Mouse (Mus musculus) embryo, embryonic 10 days (tissue): ENCODE measurements around the gene Naa38.
"Not testable (repeated sequence)": the region's sequence is repeated elsewhere in the genome, so short reads cannot be mapped to it uniquely, and the experiment has no call there.

Experiments
- DNase-seq: peaks from one replicate; pipeline ENCODE4 v3.0.0-alpha.2; 2015; ENCODE audit warnings: low spot score

Gene Naa38

DNA sequence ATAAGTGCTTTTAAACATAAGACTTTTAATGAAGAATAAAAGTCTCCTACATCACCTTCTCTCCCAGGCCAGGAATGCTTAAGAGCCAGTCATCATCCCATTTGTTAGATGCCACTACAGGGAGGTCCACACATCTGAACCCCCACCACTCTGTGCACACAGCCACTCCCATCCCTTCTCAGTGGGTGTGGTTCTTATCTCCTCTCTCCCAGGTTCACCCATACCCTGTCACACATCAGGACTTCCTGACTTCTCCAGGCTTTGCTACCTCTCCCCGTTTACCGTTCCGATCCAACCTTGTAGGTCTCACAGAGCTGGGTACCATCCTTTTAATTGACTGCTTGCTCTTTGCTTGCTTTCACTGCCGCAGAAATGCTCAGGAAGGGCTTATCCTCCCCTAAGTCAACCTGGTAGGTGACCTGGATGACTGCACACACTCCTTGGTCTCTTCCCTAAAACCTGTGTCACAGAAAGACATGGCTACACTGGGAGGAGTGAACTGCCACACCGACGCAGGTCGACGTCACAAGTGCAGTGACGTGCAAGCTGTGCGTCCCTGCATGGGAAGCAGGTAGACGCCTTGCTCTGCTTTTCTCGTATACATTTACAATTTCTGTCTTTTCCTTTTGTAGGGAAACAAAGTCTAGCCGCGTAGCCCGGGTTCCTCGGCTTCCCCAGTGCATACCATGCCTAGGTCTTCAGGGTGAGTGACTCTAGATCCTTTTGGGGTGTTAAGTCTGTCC, 21.9 kb upstream of the Naa38 start:
- no peak for DNase-seq

DNA sequence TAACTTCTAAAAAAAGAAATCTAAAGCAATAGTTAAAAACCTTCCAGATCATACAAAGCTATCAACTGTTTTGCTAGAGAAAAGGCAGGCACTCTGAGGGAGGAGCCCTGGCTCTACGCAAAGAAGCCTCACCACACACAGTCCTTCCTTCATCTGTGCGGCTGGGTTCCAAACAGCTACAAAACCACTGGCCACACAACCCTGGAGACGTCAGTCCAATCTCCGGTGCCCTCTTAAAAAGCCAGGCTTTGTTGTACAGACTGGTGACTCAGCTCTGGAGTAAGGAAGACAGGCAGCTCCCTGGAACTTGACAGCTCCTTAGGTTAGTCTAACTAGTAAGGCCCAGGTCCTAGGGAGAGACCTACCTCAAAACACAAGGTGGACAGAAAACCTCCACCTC, 19.6 kb upstream of the Naa38 start:
- DNase-seq = no peak

DNA sequence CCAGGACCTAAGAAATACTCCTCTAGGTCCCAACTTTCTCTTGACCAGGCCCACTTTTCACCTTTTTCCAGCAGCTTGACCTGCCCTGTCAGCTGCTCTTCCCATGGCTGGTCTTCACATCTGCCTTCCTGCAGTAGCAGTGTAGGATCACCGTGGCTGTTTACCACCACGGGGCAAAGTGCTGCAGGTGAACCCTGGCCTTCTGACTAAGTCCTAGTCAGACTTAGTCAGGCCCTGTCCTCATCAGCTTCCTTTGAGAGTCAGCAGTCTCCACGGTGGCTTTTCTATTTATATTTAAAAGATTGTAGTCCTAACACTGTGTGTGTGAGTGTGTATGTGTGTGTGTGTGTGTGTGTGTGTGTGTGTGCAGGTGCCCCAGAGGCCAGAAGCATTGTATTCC, 17.5 kb upstream of the Naa38 start:
- DNase-seq = no peak

DNA sequence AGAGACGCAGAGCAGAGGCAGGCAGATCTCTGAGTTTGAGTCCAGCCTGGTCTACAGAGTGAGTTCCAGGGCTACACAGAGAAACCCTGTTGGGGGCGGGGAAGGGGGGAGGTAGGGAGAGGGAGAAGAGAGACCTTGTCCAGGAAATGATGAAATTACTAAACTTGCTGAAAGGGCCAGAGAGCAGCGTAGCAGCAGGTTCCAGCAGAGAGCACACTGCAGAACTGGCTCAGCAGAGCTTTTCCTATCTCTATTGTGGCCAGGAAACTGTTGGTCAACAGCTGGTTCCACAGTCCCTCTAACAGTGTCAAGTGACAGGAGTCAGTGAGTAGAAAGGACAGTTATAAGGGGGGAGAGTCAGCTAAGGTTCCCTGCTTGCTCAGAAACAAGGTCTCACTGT, 15.7 kb upstream of the Naa38 start:
- no peak for DNase-seq

DNA sequence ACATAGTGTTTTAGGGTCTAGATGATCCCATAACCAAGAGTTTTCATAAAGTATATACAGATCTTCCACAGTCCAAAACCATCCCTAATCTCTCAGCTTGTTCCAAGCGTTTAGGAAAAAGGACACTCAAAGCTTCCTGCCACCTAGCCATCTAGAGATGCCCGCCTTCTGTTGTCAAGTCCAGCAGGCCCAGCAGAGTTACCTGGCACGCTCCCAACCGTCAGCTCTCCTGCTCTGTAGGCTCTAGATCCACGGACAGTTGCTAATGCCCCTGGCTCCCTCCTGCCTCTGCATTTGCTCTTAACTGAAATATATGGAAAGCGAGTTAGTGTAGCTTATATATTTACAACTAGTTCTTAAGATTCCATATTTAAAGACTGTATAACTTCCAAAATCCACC, 13.9 kb upstream of the Naa38 start:
- no peak for DNase-seq

DNA sequence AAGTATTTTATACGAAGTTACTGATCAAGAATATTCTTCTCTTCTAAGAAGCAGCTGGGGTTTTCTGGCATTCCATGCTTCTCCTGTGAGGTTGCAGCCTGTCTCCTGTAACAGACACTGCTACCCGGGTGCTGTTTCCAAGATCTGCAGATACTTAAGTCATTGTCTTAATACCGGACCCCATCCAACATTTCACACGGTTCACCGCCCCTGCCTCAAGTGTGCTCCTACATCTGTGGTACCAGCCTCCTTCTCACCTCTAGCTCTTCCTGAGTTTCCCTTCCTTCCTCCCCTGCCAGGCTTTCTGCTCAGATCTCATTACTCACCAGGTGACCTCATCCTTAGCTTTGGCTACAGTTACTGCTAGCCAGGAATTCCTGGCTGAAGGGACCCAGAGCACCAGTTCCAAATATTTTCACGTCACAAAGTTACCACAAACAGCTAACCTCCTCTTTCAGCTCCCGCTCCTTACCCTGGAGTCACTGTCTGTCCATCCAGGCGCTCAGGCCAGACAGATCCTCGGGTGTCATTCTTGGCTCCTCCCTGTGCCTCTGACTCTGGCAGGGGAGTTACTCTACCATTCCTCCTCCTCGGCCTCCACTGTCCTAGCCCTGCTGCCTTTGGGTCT, 12.7 kb upstream of the Naa38 start:
- DNase-seq = no peak

DNA sequence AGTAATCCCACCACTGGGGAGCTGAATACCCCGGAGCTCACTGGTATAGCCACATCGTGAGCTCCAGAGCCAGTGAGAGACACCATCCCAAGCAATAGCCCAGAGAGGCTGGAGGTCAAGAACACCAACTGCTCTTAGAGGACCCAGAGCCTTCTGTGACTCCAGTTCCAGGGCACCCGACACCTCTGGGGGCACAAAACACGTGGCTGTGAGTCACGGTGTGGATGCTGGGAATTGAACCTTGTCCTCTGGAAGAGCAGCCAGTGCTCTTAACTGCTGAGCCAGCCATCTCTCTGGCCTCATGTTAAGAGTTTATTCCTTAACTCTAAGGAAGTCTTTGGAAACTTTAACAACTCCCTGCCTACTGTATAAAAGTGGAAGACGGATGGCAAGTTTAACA, 10.3 kb upstream of the Naa38 start:
- no peak for DNase-seq

DNA sequence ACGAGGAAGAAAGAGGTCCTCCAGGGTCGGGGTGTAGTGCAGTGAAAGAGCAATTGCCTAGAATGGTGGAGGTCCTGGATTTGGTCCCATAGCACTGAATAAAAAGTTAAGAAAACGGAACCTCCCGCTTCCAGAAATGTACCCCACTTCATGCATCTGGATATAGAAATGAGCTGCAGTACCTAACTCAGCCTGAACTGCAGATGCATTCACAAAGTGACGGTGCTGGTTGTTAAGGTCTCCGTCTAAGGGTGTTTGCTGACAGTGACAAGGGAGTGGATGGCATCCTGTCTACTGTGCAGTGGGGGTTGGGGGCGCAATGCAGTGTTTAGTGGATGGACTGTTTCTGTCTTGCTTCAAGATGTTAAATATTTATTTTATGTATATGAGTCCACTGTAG, 8.5 kb upstream of the Naa38 start:
- no peak for DNase-seq

DNA sequence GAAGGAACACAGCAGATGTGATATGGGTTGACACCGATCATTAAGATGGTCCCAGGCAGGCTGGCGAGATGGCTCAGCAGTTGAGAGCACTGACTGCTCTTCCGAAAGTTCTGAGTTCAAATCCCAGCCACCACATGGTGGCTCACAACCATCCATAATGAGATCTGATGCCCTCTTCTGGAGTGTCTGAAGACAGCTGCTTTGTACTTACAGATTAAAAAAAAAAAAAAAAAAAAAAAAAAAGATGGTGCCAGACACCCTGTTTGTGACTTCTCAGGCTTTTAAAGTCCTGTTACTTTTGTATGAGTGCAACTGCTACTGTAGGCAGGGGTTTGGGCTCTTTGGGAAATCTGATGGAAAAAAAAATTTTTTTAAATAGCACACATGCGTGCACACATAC, 6.6 kb upstream of the Naa38 start:
- no peak for DNase-seq

DNA sequence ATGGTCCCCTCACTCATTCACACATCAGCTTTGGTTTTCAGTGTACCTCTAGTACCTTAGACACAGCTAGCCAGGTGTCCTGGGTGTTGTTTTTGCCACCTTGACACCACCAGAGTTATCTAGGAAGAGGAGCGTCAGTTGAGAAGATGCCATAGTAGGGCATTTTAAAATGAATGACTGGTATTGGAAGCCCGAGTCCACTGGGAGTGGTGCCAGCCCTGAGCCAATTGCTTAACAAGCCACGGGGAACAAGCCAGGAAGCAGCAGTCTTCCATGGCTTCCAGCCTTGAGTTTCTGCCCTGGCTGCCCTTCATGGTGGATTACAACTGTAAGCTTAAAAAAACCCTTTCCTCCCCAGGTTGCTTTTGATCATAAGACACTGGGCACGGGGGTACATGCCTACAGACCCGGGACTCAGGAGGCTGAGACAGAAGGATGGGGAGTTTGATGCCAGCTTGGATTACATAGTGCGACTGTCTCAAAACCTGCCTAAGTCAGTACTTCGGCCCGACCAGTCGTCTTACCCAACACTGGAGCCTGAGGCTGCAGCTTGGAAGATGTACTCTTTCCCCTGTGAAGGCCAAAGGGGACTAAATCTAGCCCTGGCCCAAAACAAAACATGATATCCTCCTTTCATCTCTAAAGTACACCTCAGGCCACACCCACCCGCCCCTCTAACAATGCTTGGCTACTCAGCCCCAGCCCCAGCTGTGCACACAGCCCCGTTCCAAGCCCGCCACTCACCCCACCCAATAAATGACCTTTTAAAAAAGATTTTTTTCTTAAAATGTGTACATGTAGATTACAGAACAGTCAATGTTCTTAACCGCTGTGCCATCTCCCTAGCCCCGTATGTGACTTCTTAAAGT, 5.5 kb upstream of the Naa38 start:
- no peak for DNase-seq

DNA sequence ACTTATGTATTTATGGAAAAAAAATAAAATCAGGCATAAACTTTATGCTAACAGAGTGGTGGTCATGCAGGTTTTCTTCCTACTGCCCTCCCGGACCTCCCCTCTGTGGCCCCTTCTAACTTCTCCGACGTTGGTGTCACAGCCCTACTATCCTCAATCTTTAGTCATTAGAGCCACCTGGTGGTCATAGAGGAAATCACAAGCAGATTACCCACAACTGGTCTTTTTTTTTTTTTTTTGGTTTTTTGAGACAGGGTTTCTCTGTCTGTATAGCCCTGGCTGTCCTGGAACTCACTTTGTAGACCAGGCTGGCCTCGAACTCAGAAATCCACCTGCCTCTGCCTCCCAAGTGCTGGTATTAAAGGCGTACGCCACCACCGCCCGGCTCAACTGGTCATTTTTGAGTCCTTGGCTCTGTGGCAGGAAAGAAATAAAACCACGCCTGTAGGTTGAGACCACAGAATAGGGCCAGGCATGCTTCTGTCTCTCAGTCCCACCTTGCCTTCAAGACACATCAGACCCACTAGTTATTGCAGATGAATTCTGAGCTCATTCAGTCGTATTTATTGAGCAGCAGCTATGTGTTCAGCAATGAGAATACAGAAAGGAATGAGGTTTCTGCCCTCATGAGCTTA, 4.8 kb upstream of the Naa38 start:
- peak; percentile 88 for DNase-seq

DNA sequence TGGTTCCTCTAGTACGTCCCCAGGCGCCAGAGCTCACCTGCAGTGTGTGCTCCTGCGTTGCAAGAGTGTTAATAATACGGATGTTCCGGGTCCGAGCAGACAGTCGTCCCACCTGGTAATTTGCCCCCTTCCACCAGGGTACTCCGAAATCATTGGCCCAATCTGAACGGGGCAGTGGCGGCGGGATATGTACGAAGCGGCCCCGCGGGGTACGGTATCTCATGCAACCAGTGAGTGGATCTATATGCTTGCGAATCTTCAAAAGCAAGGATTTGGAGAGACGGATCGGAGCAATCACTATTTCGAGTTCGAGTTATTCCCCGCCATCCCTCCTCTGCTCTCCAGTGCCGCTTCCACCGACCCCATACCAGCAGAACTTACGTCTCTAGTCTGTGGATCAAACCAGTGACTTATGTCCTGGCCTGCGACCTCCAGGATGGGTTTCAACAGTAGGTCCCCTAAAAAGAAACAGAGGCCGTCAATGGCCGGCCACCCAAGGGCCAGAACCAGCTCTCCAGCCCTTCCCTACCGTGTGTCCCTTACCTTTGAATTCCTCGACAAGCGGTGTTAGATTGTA, 608 bp upstream of the Naa38 start:
- not testable (repeated sequence) for DNase-seq

DNA sequence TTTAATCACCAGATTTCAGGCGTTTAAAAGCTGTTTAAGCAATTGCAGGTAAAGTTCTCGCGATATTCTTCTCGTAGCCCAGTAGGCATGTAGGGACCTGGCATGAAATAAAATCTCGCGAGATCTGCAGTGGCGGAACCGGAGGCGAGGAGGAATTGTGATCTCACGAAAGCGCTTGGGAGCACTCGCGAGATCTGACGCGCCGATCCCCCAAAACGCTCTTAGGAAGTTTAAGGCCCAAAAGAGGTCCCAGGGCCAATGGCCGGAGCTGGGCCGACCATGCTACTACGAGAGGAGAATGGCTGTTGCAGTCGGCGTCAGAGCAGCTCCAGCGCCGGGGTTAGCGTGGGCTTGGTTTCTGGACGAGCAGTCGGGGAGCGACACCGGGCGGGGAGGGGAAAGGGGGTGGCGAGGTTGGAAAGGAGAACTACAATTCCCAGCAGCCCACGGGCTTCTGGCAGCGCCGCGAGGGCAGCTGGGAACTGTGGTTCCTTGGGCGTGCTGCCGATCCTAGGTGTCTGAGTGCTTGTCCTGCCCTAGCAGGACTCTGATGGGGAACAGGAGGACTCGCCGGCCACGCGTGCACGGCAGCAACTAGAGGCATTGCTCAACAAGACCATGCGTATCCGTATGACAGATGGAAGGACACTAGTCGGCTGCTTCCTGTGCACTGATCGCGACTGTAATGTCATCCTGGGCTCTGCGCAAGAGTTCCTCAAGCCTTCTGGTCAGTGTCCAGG, 517 bp downstream of the Naa38 start:
- DNase-seq = peak; percentile 99

DNA sequence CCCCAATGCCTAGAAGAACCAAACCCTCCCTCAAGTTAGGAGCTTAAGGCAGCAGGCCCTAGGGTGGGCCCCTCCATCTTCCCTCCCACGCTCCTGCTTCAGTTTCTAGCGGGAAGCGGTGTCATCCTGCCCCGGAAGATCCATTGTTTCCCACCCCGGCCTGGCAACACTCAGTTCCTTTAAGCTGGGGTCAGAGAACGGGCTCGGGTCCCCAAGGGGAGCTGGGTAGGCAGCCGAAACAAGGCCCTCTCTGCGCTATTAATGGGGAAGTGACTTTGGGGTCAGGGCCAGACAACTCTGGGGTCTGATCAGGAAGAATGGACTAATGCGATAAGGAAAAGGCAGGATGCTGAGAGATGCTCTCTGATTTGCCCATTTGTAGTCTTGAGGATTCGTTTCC, 1.5 kb downstream of the Naa38 start:
- no peak for DNase-seq

DNA sequence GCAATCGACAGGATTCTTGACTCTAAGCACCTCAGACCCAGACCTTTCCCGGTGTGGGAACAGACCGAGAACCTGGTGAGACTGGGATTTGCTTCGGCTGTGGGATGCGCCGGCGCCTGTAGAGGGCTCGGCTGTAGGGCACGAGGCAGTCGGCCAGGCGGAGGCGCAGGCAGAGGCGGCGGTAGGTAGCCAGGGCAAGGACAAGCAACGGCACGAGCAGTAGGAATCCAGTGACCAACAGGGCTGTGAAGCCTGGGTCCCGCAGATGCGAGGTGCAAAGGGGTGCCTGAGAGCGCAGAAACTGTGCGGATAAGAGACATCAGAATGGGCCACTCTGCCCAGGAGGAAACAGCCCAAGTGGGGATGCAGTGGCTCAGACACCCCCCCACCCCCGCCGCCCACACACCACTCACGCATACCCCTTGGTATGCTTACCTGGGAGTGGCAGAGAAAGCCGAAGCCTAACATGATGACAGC, 2.3 kb downstream of the Naa38 start:
- peak; percentile 65 for DNase-seq

DNA sequence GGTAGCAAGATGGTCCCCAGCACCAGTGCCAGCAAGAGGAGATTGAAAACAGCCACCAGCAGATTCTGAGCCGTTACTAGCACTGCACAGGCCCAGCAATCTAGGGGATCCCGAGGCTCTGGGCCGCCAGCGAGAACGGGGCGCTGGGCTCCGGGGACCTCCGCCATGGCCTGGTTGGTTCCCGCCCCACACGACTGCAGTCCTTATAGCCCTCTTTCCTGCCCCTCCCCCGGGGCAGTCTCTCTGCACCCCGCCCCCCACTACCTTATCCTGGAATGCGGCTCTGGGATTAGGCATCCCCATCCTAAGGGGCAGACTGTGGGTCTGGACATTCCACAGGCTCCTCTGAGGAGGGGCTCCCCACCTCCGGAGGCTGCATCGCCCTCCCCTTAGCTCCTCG, 2.8 kb downstream of the Naa38 start, which contains the start of gene Tmem88:
Gene Tmem88 (minus strand): TSS at position 176 of the 400 bp plus-strand sequence.
- DNase-seq = peak; percentile 59

DNA sequence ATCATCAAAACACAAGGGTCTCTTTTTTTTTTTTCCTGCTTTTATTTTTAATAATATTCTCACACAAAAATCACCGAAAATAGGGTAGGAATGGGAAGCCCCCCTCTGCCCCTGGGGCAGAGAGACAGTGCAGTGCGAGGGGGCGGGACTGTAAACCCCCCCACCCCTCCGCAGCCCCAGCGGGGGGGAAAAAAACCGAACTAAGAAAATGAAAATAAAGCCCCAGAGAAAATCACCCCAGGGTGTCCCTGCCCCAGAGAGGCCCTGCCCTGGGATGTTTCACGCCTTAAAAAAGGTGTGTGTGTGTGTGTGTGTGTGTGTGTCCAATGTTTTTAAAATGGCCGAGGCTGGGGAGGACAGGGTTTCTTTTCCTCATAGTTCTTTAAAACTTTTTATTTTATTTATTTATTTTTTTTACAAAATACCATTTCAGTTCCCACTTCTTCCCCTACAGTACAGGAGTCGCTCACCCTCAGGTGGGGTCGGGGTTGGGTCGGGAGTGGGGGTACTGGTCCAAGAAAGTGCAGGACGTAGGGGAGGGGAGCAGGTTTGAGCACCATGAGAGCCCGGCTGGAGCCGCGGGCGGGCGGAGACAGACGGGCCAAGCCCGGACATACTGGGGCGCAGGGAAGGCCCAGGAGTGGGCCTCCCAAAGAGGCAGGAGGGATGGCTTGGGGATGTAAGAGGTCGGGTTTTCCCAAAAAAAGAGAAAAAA, 3.4 kb downstream of the Naa38 start:
- no peak for DNase-seq

DNA sequence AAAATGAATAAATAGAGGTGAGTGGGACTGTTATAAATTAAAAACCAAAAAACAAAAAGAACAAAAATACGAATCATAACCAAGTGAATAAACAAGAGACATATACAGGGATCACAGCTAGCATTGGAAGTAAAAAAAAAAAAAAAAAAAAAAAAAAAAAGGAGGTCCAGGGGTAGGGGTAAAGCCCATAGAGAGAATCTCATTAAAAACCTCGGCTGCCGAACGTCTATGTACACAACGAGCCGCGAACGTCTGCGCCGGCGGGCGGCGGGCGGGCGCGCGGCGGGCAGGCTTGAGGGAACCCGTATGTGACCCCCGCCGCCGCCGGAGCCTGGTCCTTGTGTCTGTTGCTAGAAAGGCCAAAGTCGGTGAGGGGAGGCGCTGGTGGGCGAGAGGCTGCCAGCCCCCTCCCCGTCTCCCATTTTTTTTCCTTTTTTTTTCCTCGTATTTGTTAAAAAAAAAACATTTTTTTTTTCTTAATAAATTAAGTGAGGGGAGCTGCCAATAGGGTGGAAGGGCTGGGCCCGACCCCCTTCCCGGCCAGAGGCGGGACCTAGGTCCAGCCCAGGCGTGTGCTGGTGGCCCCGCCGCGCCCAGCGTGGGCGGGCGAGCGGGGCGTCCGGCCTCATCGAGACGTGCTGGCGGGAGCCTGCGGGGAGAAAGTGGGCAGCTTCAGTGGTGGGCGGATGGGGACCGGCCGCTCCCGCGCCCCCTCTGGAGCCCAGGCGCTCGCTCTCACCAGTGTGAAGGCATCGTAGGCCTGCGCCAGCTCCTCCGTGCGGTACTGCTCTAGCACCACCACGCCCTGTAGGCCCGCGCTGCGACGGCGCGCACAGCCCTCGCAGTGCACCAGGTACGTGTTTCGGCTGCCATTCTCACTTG, 4.2 kb downstream of the Naa38 start:
- peak; percentile 66 for DNase-seq

DNA sequence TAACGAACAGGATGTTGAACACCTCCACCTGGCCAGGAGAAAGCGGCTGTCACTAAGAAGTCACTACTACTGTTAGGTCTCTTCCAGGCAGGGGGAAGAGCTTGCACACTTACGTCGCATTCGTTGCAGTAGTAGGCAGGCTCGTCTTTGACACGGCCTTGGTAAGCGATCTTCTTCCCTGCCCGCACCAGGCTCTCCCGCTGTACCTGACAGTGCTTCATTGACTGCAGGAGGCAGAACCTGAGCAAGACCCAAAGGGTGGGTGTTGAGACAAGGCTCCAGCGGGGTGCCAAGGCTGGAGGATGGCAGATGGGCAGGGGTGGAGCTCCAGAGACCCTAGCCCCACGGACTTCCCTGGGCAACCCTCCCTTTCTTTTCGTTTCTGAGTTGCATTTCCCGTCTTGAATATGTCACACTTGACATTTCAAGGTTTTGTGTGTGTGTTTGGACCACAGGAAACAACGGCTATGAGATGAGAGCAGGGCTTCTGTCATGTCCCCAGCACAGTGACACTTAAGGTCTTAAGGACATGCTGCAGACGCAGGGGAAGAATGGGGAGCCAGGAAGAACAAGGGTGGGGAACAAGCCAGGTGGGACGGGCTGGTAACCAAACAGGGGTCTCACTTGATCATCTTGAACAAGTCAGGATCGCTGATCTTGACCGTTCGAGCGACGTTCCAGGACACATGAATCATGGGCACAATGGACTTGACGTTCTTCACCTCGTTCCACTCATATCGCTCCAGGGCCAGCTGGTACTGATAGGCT, 5.0 kb downstream of the Naa38 start:
- no peak for DNase-seq
